Mouse (Mus musculus): Measurements from ENCODE around the gene Zmynd19. TPM values are rescaled to one million over a fixed set of nuclear protein-coding genes. Genes with fewer than 3 reads are reported as not detected.

The Zmynd19 gene
- polyA plus RNA-seq (2014; fragmentation: Illumina TruSeq; extraction: RNeasy Lipid Tissue Mini Kit (QIAGEN cat#74804); ENCODE audit: low read depth, low replicate concordance): 26.5 TPM

GRCm38 (mm10) chr2:24949421-24950188 lies at the start of gene Zmynd19:
Zmynd19 (plus strand) TSS chr2:24949792.

GRCm38 (mm10) chr2:24918930-24919838 lies 30.4 kb upstream of the Zmynd19 start, which contains the start of gene Ehmt1:
Ehmt1 (minus strand) TSS chr2:24919614.

GRCm38 (mm10) chr2:24935057-24935796 lies 14.4 kb upstream of the Zmynd19 start, which contains the start of gene Arrdc1:
Arrdc1 (minus strand) TSS chr2:24935252.

DNA sequence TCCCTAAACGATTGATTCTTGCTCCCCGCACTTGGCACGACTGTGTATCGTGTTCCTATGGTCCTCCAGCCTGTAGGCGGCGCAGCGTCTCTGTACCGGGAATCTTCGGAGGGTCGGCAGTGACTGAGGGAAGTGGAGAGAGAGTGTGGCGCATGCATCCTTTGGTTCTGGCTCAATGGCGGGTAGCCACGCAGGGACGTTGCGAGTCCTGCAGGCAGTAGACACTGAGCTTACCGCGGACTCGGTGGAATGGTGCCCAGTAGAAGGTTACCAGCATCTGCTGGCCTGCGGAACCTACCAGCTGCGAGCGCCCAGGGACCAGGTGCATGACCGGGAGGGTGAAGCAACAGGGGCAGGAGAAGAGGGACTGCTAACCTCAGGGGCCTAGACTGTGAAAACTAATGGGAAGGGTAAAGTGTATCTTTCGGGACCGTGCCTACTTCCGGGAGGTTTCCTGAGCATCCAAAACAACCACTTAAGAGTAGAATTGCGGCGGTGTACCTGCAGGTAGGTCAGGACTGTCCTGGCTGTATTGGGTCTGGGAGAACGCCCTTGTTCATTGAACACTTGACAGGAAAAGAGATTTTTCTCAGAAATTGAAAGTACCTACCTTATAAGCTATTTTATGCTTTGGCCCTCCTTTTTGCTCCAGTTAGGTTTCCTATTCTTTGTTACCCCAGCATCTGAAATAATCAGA lies 12.9 kb downstream of the Zmynd19 start, which contains the start of gene Dph7:
Gene Dph7 (plus strand): TSS at position 97 of the 697 bp plus-strand sequence.

GRCm38 (mm10) chr2:24974906-24975703 lies 25.5 kb downstream of the Zmynd19 start, which contains the start of gene Mrpl41:
Mrpl41 (minus strand) TSS chr2:24975098.

DNA sequence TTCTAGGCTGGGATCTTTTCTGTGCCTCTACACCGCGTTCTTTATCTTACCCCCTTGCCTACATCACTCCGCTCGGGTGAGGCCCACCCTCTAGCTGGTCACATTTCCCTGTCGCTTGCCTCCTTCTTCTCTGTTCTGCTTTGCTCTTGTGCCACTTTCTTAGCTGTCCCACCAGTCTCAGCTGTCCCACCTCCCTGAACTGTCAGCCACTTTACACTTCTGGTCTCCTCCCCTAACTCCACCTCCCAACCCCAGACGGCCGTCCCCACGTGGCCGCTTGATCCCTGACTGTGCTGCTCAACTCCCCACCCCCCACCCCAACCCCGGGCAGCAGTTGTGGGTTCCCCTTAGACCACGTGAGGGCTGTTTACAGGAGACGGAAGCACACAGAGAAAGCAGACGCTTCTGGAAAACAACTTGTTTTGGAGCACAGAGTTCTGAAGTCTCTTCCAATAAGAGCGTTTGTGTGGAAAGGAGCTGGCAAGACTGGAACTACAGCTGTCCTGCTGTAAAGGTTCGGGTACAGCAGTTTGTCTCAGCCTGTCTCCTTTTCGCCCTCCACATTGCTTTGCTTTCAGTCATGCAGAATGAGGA lies 26.2 kb downstream of the Zmynd19 start, which contains the start of gene Pnpla7:
Gene Pnpla7 (plus strand): TSS at position 330 of the 594 bp plus-strand sequence.

Other genes starting within 250 kb of the Zmynd19 start
- 0.27 TPM for gene Cacna1b, start 186.6 kb upstream of the Zmynd19 start, polyA plus RNA-seq (2014; fragmentation: Illumina TruSeq; extraction: RNeasy Lipid Tissue Mini Kit (QIAGEN cat#74804); ENCODE audit: low read depth, low replicate concordance)
- gene Ehmt1, start 30.2 kb upstream of the Zmynd19 start, polyA plus RNA-seq (2014; fragmentation: Illumina TruSeq; extraction: RNeasy Lipid Tissue Mini Kit (QIAGEN cat#74804); ENCODE audit: low read depth, low replicate concordance): 5.0 TPM
- 0.83 TPM for gene Arrdc1, start 14.5 kb upstream of the Zmynd19 start, polyA plus RNA-seq (2014; fragmentation: Illumina TruSeq; extraction: RNeasy Lipid Tissue Mini Kit (QIAGEN cat#74804); ENCODE audit: low read depth, low replicate concordance)
- 4.9 TPM for gene Dph7, start 12.6 kb downstream of the Zmynd19 start, polyA plus RNA-seq (2014; fragmentation: Illumina TruSeq; extraction: RNeasy Lipid Tissue Mini Kit (QIAGEN cat#74804); ENCODE audit: low read depth, low replicate concordance)
- gene Mrpl41, start 25.3 kb downstream of the Zmynd19 start, polyA plus RNA-seq (2014; fragmentation: Illumina TruSeq; extraction: RNeasy Lipid Tissue Mini Kit (QIAGEN cat#74804); ENCODE audit: low read depth, low replicate concordance): 50.8 TPM
- gene Pnpla7, start 26.2 kb downstream of the Zmynd19 start, polyA plus RNA-seq (2014; fragmentation: Illumina TruSeq; extraction: RNeasy Lipid Tissue Mini Kit (QIAGEN cat#74804); ENCODE audit: low read depth, low replicate concordance): 34.9 TPM
- gene Nsmf, start 104.6 kb downstream of the Zmynd19 start, polyA plus RNA-seq (2014; fragmentation: Illumina TruSeq; extraction: RNeasy Lipid Tissue Mini Kit (QIAGEN cat#74804); ENCODE audit: low read depth, low replicate concordance): 3.6 TPM
- 0.20 TPM for gene Entpd8, start 130.5 kb downstream of the Zmynd19 start, polyA plus RNA-seq (2014; fragmentation: Illumina TruSeq; extraction: RNeasy Lipid Tissue Mini Kit (QIAGEN cat#74804); ENCODE audit: low read depth, low replicate concordance)
- not detected for gene Noxa1, start 145.4 kb downstream of the Zmynd19 start, polyA plus RNA-seq (2014; fragmentation: Illumina TruSeq; extraction: RNeasy Lipid Tissue Mini Kit (QIAGEN cat#74804); ENCODE audit: low read depth, low replicate concordance)
- gene Nrarp, start 231.0 kb downstream of the Zmynd19 start, polyA plus RNA-seq (2014; fragmentation: Illumina TruSeq; extraction: RNeasy Lipid Tissue Mini Kit (QIAGEN cat#74804); ENCODE audit: low read depth, low replicate concordance): 1.2 TPM
- 0.17 TPM for gene Tor4a, start 247.1 kb downstream of the Zmynd19 start, polyA plus RNA-seq (2014; fragmentation: Illumina TruSeq; extraction: RNeasy Lipid Tissue Mini Kit (QIAGEN cat#74804); ENCODE audit: low read depth, low replicate concordance)